Mouse (Mus musculus): ENCODE measurements at regions not wholly inside any gene's neighbourhood (a gene's known extent, or its start where the extent isn't known, plus 50 kb on each side); places are given as distances from the start of the nearest gene placed in this dataset.

DNA sequence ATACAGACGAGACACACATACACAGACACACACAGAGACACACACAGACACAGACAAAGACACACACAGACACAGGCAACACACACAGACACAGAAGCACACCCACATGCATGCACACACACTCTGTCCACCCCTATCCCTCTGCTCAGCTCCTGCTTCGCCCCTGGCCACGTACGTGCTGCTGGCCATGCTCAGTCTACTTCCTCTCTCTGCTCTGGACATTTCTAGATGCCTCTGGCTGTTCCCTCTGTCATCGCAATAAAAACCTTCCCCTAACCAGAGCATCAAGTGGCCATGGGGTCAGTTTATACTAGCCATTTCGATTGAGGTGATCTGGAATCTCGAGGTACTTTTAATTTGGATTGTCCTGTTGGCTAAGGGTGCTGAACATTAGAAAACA, 118.9 kb upstream of the Slc38a2 start:
- 83% methylated on average over 7 of the region's 7 CpGs for WGBS
- H3K4me1 ChIP-seq (ENCODE audit: control insufficient read depth, insufficient read depth, insufficient read length) = no peaks in the 10 kb centered on the region
- no peak for DNase-seq (ENCODE audit: low read depth in 1 of 2, low spot score in 2 of 2)

GRCm38 (mm10) chr15:96817626-96818025, 118.1 kb upstream of the Slc38a2 start:
- Histone ChIP-seq H3K36me3 (ENCODE audit: control insufficient read depth, insufficient read depth, low read length) (no peaks in the 10 kb centered on the region), H3K4me3 (ENCODE audit: extremely low read depth, insufficient read depth, insufficient read length) (no peak overlapping the region), H3K27ac (ENCODE audit: insufficient read depth, low read length) (no peak overlapping the region), H3K4me1 (ENCODE audit: control insufficient read depth, insufficient read depth, insufficient read length) (no peaks in the 10 kb centered on the region), H3K27me3 (ENCODE audit: control insufficient read depth, insufficient read depth, low read length) (no peaks in the 10 kb centered on the region)
- 52% methylated on average over 5 of the region's 5 CpGs for WGBS
- no peak for DNase-seq (ENCODE audit: low read depth in 1 of 2, low spot score in 2 of 2)
- TF ChIP-seq POLR2A (IDR thresholded peaks at IDR 0.05; ENCODE audit: low read depth, low read length) = no peak
- TF ChIP-seq CTCF (IDR thresholded peaks at IDR 0.05; ENCODE audit: extremely low read depth, insufficient read depth, insufficient read length, insufficient replicate concordance) = no peak

More for the DNA sequence above, 118.9 kb upstream of the Slc38a2 start:
- no peak overlapping the region for H3K4me3 ChIP-seq (ENCODE audit: extremely low read depth, insufficient read depth, insufficient read length)
- no peak overlapping the region for H3K27ac ChIP-seq (ENCODE audit: insufficient read depth, low read length)
- TF ChIP-seq CTCF (IDR thresholded peaks at IDR 0.05; ENCODE audit: extremely low read depth, insufficient read depth, insufficient read length, insufficient replicate concordance) (no peak), POLR2A (IDR thresholded peaks at IDR 0.05; ENCODE audit: low read depth, low read length) (no peak)
- no peaks in the 10 kb centered on the region for H3K36me3 ChIP-seq (ENCODE audit: control insufficient read depth, insufficient read depth, low read length)
- H3K27me3 ChIP-seq (ENCODE audit: control insufficient read depth, insufficient read depth, low read length) = no peaks in the 10 kb centered on the region

DNA sequence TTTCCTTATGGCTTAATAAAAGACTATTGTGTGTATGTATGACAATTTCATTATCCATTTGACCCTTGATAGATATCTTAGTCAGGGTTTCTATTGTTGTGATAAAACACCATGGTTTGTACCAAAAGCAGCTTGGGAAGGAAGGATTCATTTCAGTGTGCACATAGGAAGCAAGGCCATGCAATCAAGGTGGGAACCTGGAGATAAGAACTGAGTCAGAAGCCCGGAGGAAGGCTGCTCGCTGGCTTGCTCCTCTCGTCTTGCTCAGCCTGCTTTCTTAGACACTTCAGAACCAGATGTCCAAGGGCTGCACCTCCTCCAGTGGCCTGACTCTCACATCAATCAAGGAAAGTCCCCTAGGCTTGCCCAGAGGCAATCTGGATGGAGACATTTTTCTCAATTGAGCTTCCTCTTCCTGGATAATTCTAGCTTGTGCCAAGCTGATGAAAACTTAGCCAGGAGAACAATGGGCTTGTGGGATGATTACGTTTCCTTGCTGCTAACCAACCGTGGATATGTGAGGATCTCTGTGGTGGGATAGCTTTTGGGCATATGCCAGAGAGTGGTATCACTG, 117.6 kb upstream of the Slc38a2 start:
- no peak overlapping the region for H3K4me3 ChIP-seq (ENCODE audit: extremely low read depth, insufficient read depth, insufficient read length)
- TF ChIP-seq CTCF (IDR thresholded peaks at IDR 0.05; ENCODE audit: extremely low read depth, insufficient read depth, insufficient read length, insufficient replicate concordance) (no peak), POLR2A (IDR thresholded peaks at IDR 0.05; ENCODE audit: low read depth, low read length) (no peak)
- no peaks in the 10 kb centered on the region for H3K4me1 ChIP-seq (ENCODE audit: control insufficient read depth, insufficient read depth, insufficient read length)
- WGBS = 70% methylated on average over 5 of the region's 5 CpGs
- no peak overlapping the region for H3K27ac ChIP-seq (ENCODE audit: insufficient read depth, low read length)
- DNase-seq (ENCODE audit: low read depth in 1 of 2, low spot score in 2 of 2) = no peak
- H3K36me3 ChIP-seq (ENCODE audit: control insufficient read depth, insufficient read depth, low read length) = no peaks in the 10 kb centered on the region
- no peaks in the 10 kb centered on the region for H3K27me3 ChIP-seq (ENCODE audit: control insufficient read depth, insufficient read depth, low read length)

GRCm38 (mm10) chr15:96813472-96813871, 113.9 kb upstream of the Slc38a2 start:
- H3K36me3 ChIP-seq (ENCODE audit: control insufficient read depth, insufficient read depth, low read length) = no peaks in the 10 kb centered on the region
- no peaks in the 10 kb centered on the region for H3K27me3 ChIP-seq (ENCODE audit: control insufficient read depth, insufficient read depth, low read length)
- H3K4me1 ChIP-seq (ENCODE audit: control insufficient read depth, insufficient read depth, insufficient read length) = no peaks in the 10 kb centered on the region
- DNase-seq (ENCODE audit: low read depth in 1 of 2, low spot score in 2 of 2) = no peak
- H3K27ac ChIP-seq (ENCODE audit: insufficient read depth, low read length) = no peak overlapping the region
- WGBS = 75% methylated on average over 2 of the region's 2 CpGs
- no peak for TF ChIP-seq POLR2A (IDR thresholded peaks at IDR 0.05; ENCODE audit: low read depth, low read length)
- no peak for TF ChIP-seq CTCF (IDR thresholded peaks at IDR 0.05; ENCODE audit: extremely low read depth, insufficient read depth, insufficient read length, insufficient replicate concordance)
- H3K4me3 ChIP-seq (ENCODE audit: extremely low read depth, insufficient read depth, insufficient read length) = no peak overlapping the region

DNA sequence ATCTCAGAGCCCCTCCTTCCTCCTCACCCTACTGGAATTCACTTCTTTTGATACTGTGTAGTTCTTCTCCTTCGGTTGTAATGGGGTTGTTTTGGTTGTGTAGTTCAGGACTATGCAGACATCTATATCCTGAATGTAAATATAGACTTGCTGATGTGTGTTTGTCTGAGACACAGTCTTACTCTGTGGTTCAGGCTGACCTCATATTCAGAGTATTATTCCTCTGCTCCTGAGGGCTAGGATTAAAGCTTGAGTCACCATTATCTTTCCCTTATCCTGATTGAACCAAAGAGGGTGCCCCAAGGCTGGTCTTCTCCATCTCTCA, 103.2 kb upstream of the Slc38a2 start:
- no peak overlapping the region for H3K27ac ChIP-seq (ENCODE audit: insufficient read depth, low read length)
- no peak for DNase-seq (ENCODE audit: low read depth in 1 of 2, low spot score in 2 of 2)
- H3K27me3 ChIP-seq (ENCODE audit: control insufficient read depth, insufficient read depth, low read length) = no peaks in the 10 kb centered on the region
- 72% methylated on average over 1 of the region's 1 CpGs for WGBS
- no peak for TF ChIP-seq POLR2A (IDR thresholded peaks at IDR 0.05; ENCODE audit: low read depth, low read length)
- no peak for TF ChIP-seq CTCF (IDR thresholded peaks at IDR 0.05; ENCODE audit: extremely low read depth, insufficient read depth, insufficient read length, insufficient replicate concordance)
- H3K4me3 ChIP-seq (ENCODE audit: extremely low read depth, insufficient read depth, insufficient read length) = no peak overlapping the region
- no peaks in the 10 kb centered on the region for H3K36me3 ChIP-seq (ENCODE audit: control insufficient read depth, insufficient read depth, low read length)
- no peaks in the 10 kb centered on the region for H3K4me1 ChIP-seq (ENCODE audit: control insufficient read depth, insufficient read depth, insufficient read length)

GRCm38 (mm10) chr15:96802034-96802728, 102.7 kb upstream of the Slc38a2 start:
- no peaks in the 10 kb centered on the region for H3K27me3 ChIP-seq (ENCODE audit: control insufficient read depth, insufficient read depth, low read length)
- TF ChIP-seq CTCF (IDR thresholded peaks at IDR 0.05; ENCODE audit: extremely low read depth, insufficient read depth, insufficient read length, insufficient replicate concordance) = no peak
- no peak for TF ChIP-seq POLR2A (IDR thresholded peaks at IDR 0.05; ENCODE audit: low read depth, low read length)
- H3K4me3 ChIP-seq (ENCODE audit: extremely low read depth, insufficient read depth, insufficient read length) = no peak overlapping the region
- DNase-seq (ENCODE audit: low read depth in 1 of 2, low spot score in 2 of 2) = no peak
- no peaks in the 10 kb centered on the region for H3K36me3 ChIP-seq (ENCODE audit: control insufficient read depth, insufficient read depth, low read length)
- no peak overlapping the region for H3K27ac ChIP-seq (ENCODE audit: insufficient read depth, low read length)
- H3K4me1 ChIP-seq (ENCODE audit: control insufficient read depth, insufficient read depth, insufficient read length) = no peaks in the 10 kb centered on the region
- 67% methylated on average over 9 of the region's 9 CpGs for WGBS

DNA sequence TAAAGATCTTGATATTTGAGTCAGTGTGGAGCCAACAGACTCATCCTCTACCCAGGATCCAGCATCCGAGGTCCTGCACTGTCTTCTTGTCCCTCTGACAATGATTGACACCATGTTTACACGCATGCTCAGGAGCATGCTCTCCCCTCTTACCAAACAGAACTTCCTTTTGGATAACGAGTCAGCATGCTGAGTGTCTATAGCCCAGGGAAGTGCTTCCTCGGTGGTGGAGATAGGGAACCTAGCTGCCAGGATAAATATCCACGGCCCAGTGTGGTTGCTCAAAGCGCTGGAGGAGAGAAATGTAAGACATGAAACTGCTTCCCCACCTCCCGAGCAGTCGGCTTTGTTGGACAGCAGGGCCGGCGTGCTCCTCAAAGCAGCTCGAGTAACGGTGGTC, 99.7 kb upstream of the Slc38a2 start:
- no peak overlapping the region for H3K4me3 ChIP-seq (ENCODE audit: extremely low read depth, insufficient read depth, insufficient read length)
- 82% methylated on average over 12 of the region's 12 CpGs for WGBS
- no peak for TF ChIP-seq POLR2A (IDR thresholded peaks at IDR 0.05; ENCODE audit: low read depth, low read length)
- no peak for TF ChIP-seq CTCF (IDR thresholded peaks at IDR 0.05; ENCODE audit: extremely low read depth, insufficient read depth, insufficient read length, insufficient replicate concordance)
- no peak for DNase-seq (ENCODE audit: low read depth in 1 of 2, low spot score in 2 of 2)
- H3K36me3 ChIP-seq (ENCODE audit: control insufficient read depth, insufficient read depth, low read length) = no peaks in the 10 kb centered on the region
- no peaks in the 10 kb centered on the region for H3K4me1 ChIP-seq (ENCODE audit: control insufficient read depth, insufficient read depth, insufficient read length)
- H3K27me3 ChIP-seq (ENCODE audit: control insufficient read depth, insufficient read depth, low read length) = no peaks in the 10 kb centered on the region
- H3K27ac ChIP-seq (ENCODE audit: insufficient read depth, low read length) = no peak overlapping the region
